Mouse (Mus musculus) large intestine, adult 2 months (tissue): Measurements from ENCODE around the gene Srebf1. TPM values are rescaled to one million over a fixed set of nuclear protein-coding genes. Genes with fewer than 3 reads are reported as not detected.

Experiments used
- DNase-seq: peaks from one replicate; pipeline ENCODE4 v3.0.0-alpha.2; 2012; ENCODE audit warnings: low read depth, low spot score
- WGBS: fragments of 180-500 bp; shearing (Covaris S2); methylation state at CpG from one replicate; pipeline ENCODE4 v1.1.7; 2018; 5-methylcytosine and 5-hydroxymethylcytosine counted together
- polyA plus RNA-seq: library from polyadenylated mRNA; depleted of rRNA; stranded (reverse); fragments of >200 nt; gene quantifications from 2 replicates; pipeline ENCODE4 v1.2.3, GENCODE M21; 2012; rRNA removed

Gene Srebf1
- polyA plus RNA-seq = 76.8 and 96.8 TPM in 2 replicates

DNA sequence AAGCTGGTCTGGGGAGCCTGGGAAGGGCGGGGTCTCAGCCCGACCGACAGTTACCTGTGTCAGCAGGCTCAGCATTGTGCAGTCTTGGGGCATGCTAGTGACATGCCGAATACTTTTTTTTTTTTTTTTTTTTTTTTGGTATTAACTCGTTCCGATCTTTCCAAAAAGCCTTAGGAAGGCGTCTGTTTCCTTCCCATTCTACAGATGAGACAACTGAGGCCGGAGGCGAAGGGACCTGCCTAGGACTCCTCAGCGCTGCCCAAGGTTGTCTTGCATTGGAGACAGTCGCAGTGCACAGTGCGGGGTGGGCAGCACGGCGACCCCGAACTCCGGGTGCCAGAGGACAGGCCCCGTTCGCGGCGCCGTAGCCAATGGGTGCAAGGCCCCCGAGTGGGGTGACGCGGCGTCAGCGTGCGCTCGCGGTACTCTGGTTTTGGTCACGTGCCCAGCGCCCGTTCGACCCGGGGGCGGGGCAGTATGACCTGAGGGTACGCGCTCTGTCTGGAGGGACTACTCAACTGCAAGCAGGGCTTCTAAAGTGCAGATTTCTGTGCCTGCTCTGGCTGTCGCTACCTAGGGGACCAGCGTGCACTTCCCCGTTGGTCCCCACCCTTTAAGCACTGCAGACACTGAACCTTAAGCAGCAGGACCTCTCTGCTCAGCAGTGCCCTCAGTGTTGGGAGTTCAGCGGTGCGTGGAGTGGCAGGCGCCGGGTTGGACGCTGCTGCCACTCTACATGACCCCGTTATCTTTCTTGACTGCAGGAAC, at the start of gene Srebf1:
Srebf1 (minus strand) TSS at position 113 of the 768 bp plus-strand sequence.
- 1% methylated on average over 46 of the region's 46 CpGs for WGBS
- no peak for DNase-seq

DNA sequence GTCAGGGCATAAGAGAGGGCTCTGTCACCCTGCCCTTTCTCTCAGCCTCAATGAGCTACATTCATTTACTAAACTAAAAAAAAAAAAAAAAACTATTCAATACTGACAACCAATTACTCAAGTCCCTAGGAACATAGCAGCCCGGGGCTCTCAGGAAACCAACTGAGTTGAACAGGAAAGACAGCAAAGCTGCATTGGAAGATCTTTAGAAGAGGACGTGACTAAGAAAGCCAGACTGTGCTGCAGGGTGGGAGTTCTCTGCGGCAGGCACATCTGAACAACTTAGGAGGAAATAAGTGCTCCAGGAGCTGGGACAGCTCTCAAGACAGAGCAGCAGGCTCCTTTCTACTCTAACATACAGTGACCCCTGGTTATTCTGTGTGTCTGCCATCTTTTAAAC, 46.2 kb upstream of the Srebf1 start:
- no peak for DNase-seq
- 78% methylated on average over 3 of the region's 3 CpGs for WGBS

DNA sequence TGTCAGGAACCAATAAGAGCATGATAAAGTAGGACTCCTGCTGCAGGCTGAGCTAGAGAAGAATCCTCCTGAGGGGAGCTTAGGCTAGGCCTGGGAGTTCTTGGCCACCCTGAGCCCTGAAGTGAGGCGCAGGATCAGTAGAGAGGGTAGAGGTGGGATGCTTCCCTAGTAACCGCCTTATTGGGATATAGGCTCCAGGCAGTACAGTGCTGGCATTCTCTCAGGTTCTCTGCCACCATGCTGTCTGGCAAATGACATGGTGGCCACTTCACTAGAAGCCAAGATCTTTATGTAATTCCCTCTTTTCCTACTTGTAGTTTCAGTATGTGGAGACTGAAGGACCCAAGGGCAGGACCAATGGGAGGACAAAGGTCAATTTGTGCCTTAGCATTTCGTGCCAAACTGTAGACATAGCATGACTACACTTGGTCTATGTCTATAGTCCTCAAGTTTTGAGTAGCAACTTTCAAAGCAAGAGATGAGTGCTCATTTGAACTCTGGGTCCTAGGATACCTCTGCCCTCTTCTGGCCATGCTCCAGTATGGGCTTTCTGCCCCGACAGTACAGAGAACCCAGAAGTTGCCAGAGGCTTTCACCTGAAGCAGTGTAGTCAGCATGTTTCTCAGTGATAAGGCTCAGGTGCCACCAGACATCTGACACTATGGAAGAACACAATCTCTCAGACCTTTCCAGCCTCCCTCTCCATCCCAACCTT, 43.0 kb upstream of the Srebf1 start:
- WGBS = 74% methylated on average over 4 of the region's 4 CpGs
- DNase-seq = no peak

DNA sequence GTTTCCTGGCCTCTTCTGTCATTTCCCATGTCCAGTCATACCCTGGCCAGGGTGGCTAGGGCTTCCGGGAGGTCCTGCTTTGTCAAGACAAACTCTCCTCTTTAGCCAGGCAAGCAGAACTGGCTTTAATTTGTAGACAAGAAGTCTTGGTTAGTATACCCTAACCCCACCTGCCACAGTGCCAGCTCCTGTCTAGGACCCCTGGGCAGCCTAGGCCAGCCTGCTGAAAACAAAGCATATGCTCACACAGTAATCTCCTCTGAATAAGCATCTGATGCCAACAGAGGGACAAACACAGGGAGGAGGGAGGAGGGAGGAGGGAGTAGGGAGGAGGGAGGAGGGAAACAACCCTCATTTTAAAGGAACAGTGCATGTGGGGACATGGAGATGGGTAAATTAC, 42.3 kb upstream of the Srebf1 start:
- 94% methylated on average over 1 of the region's 1 CpGs for WGBS
- no peak for DNase-seq

DNA sequence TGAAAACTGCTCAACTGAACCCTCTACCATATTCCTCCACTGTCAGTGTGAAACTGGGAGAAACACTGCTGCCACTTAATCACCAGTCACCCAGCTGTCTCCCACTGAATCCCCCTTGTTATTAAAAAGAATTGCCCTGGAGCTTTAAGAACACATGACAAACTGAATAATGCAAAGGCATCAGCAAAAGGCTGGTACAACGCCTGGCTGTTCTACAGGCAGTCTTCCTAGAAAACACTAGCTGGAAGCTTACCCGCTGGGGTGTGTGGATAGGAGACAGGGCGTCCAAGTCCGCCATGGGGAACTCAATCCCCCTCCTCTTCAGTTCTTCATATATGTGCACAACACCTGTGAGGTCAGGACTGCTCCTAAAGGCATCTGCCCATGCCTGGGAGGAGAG, 40.0 kb upstream of the Srebf1 start:
- no peak for DNase-seq
- 85% methylated on average over 4 of the region's 4 CpGs for WGBS

DNA sequence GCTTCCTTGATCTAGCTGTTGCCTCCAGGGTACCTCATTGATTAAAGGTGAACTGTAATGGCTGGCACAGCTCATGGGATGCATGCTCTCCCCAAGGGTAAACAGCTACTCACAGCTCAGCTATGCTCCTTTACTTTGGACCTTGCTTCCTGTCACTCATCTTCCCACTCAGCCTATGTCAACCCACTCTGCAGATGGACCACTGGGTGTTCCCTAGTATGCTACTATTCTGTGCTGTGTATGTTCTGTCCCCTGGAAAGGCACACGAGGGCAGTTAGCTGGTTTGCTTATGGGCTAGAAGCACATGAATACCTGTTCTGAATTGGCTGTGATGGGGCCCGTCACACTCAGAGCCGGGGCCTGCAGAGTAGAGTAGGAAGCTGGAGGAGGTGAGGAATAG, 38.4 kb upstream of the Srebf1 start:
- DNase-seq = no peak
- WGBS = 94% methylated on average over 3 of the region's 3 CpGs

DNA sequence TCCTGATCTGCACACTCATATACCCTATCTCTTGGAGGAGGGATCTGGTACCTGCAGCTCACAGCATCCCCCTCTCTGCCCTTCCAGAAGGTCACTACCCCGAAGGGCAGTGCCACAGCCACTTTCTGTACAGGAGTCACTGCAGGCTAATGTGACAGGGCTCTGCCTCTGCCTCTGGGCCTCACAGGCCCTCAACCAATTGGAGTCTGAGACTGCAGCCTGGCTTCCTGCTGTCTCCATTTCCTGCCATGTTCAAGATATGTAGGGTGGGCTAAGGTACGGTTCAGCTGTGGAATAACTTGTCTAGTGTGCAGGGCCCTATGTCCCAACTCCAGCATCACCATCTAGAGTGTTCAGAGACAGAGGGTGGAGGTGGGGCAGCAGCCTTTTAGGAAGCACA, 35.3 kb upstream of the Srebf1 start:
- WGBS = 73% methylated on average over 2 of the region's 2 CpGs
- no peak for DNase-seq

DNA sequence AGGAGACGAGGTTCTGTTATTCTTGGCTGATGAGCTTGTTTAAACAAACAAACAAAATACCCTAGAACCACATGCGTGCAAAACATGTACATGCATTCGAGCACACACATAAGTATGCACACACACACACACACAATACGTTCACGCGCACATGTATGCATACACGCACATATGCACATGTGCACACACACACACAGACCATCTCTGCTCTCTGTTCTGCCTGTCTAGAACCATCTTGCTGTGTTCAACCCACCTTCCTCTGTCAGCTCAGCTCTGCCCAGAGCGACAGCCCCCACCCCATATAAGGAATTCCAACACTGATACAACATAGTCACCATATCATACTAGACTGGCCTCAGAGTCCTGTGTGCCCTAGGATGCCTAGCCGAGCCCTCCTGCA, 34.3 kb upstream of the Srebf1 start:
- DNase-seq = no peak
- 83% methylated on average over 9 of the region's 9 CpGs for WGBS

DNA sequence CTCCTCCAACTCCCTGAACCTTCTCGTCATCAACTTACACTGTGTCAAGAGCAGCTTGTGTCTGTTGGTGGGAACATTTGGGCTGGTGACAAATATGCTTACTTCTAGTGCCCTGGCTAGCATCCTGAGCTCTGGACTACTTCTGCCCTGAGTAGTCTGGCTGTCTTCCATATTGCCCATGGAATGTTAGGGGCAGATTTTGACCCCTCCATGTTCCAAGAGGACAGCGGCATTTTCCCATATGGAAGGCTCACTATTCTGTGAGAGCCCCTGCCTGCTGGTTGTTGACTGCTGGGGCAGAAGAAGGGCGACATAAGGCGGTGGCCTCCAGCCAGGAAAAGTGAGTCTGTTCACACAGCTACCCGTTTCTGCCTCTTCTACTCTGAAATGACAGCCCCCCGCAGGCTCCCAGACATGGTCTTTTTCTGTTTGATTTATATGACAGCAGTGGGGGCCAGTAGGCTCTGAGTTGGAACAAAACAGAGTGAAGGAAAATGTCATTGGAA, 33.8 kb upstream of the Srebf1 start:
- WGBS = 65% methylated on average over 6 of the region's 6 CpGs
- no peak for DNase-seq

DNA sequence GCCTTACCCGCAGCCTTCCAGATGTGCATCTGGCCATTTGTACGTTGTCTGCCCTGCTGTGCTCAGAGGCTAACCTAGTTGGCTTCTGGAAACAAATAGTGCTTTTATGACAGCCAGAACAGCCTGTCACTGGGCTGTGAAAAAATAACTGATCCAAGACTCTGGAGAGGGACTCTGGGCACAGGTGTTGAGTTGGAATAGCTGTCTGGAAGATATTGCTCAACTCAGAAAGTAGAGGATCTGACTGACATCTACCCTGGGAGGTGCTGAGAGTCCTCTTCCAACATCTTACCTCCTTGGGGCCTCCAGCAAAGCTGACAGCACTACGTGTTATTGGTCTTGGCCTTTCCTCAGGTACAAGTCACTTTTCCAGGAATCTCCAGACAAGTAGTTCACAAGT, 33.3 kb upstream of the Srebf1 start:
- no peak for DNase-seq

DNA sequence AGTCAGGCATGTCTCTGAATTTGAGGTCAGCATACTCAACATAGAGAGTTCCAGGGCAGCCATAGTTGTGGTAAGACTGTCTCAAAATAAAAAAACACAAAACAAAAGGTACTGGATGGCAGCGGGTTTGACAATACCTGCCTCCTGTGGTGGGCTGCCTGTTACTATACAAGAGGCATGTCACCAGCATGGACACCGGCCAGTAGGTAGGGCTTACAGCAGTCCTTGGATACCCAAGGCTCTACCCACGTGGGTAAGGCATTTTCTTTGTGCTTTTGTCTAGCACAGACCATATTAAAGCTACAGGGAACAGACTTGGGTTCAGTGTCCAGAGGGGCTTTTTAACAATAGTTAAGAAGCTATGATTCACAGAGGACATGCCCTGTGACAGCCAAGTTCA, 32.8 kb upstream of the Srebf1 start:
- DNase-seq = no peak
- WGBS = 89% methylated on average over 3 of the region's 3 CpGs

More for the DNA sequence above, 33.3 kb upstream of the Srebf1 start:
- WGBS = 76% methylated on average over 3 of the region's 3 CpGs

DNA sequence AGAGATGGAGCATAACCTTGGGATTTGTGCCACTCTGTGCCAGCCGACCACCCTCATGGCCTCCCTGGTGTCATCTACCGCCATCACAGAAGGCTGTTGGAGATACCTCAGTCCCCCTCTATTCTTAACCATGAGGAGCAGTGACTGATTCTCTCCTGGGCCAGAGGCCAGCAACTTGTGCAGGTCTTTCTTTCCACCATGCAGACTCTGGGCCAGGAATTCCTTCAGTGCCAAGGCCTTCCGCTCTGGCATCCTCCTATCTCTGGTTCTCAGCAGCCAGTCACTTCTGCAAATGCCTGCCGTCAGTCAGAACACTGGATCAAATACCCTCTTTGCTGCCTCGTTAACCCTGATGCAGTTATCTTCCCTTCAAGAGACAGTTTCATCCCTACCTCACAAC, 31.9 kb upstream of the Srebf1 start:
- 92% methylated on average over 5 of the region's 5 CpGs for WGBS
- no peak for DNase-seq

DNA sequence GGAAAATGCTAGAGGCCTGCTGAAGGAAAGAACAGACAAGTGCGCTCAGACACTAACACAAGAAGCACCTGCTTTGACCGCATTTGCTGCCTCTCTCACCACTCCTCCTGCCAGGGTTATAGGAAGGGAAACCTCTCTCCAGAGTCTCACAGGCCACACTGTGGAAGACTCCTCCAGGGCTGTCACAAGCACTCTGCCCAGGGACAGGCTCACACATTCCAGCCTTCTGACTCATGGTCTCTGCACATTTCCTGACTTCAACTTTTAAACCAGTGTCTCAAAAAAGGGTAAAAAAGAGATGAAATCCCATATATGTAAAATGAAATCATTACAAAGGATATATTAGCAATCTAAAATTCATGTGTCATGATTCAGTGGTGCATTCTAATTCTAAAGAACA, 31.2 kb upstream of the Srebf1 start:
- no peak for DNase-seq

DNA sequence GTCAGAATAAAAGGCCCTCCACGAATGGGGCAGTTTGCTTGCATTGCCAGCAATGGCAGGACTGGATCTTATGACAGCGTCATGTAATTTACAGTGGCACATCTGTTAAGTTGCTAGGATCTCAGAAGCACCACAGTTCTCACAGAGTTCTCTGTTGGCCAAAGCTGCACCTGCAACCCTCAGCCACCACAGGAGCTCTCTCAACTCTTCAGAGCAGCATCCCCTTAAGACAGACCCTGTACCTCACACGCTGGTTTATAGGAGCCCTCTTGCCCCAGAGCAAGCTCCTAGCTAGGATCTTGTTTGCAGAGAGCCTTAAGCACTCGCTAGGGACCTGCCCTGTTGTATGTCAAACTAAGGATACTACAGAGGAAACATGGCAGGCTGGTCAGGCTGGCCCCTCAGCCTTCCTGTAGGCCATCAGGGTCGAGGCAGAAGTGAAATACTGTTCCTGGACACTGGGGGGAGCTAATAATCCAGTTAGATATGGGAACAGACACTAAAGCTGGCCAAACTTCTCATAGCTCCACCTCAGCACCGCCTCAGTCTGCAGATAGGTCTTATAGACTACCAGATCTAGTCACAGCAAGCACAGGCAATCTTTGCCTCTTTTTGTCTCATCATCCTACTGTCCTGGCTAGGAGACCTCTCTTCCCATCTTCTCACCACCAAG, 28.7 kb upstream of the Srebf1 start:
- 55% methylated on average over 6 of the region's 6 CpGs for WGBS
- DNase-seq = no peak

More for the DNA sequence above, 31.2 kb upstream of the Srebf1 start:
- WGBS = 87% methylated on average over 2 of the region's 2 CpGs

DNA sequence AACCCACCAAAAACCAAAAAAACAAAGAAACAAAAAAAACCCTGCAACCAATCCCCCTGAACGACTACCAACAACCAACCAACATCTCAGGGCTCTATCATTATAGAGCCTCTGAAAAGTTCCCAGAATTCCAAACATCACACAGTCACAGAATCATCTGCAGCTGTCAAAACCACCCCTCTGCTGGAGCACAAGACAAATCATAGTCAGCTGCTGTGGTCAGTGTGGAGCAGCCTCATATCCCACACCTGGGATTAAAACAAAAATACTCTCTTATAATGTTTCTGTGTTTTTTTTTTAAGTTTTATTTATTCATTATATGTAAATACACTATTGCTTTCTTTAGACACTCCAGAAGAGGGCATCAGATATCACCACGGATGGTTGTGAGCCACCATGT, 27.5 kb upstream of the Srebf1 start:
- no peak for DNase-seq

DNA sequence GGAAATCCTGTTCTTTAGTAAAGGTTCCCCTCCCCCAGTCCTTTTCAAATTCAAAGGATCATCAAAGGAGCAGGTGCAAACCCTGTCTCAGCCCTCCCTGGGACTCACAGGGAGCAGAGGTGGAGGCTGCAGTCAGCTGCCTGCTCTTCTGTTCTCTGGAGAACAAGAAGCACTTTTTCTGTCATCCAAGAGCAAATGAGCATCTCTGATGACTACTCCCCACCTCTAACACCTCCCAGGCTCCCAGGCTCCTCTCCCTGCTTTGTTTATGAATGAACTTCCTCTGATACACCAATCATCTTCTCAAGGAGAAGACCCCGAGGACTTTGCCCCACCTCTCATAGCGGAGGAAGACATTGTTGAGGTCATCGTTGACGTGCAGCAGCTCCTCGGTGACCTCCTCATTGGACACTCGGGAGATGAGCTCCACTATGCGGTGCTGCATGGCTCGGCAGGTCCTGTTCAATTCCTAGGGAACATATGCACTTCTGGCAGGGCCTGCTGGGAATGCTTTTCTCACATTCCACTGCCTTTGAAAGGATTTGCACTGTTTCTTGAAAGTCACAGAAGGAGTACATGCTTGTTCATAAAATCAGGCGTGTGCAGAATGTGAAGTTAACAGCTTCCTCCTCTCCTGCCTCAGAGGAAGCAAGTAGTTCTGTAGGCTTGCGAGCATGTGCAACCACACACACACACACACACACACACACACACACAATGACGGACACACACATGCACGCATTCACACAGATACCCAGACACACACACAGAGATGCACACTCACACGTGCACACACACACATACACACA, 26.4 kb upstream of the Srebf1 start:
- DNase-seq = no peak
- WGBS = 68% methylated on average over 13 of the region's 13 CpGs

More for the DNA sequence above, 27.5 kb upstream of the Srebf1 start:
- 94% methylated on average over 2 of the region's 2 CpGs for WGBS

DNA sequence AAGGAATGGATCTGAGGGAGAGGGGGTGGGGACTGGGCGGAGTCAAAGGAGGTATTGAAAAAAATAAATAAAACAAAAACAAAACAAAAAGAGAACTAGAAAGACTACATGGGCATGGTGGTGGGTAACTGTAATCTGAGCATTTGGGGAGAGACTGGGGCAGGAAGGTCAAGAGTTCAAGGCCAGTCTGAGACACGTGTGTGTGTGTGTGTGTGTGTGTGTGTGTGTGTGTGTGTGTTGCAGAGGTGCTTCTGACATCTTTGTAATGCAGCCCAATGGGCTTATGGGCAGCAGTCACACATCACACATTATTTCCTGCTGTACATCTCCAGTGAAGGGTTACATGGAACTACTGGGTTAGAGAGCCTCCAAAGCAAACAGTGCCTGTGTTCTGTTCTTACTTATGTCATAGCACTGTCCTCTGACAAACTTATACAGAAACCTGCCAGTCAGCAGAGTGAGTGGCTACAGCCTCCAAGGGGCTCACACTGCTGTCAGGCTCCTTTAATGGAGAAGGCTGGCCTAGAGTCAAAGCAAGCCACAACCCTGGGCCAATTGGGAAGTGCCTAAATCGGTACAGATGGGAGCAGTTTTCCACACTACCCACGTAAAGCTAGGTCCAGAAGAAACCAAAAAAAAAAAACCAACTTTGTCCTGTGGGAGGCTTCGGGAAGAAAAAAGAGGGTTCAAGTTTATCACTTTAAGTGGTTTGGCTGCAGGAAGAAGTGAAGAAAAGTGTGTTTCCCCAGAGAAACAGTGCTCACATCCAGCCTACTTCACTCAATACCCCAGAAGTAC, 25.6 kb upstream of the Srebf1 start:
- WGBS = 60% methylated on average over 5 of the region's 5 CpGs
- DNase-seq = no peak

DNA sequence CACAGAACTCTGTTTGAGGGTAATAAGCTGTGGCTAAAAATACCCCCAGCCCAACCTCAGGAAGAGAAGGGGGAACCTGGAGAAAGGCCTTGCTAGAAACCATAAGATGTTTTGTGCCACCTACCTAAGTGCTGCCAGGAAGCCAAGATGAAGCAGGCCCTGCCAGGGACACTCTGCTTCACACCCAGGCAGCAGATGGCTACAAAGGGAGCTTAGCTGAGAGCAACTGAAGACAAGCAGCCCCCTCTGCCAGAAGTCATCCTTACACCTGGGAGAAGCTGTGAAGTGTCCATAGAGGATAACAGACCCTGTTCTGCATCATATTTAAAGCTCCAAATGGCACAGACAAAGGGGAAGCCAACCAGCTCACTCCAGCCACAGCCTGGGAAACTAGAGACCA, 23.7 kb upstream of the Srebf1 start:
- DNase-seq = no peak
